Mouse (Mus musculus) mature B cell (primary cell): Measurements from ENCODE around the gene Pptc7.

Experiments
- in situ Hi-C: fragments of 300-500 bp; cut with MboI; formaldehyde crosslinking; loops from 2 replicates; pipeline ENCODE4 v1.14.3; 2019

The Pptc7 gene

DNA sequence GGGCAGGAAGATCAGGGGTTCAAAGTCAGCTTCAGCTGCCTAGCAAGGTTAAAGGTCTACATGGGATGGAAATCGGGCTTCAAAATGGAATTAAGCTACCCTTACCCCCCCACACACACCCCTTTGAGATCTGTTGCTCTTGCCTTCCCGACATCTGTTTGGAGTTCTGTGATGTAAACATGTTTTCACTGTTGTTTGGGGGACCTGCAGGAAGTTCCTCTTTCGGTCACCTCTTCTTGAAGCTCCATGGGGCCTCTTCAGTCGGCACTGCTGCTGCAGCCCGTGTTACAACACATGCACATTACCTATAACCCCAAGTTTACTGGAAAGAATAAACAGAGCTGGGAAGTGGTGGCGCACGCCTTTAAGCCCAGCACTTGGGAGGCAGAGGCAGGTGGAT lies 17.0 kb upstream of the Pptc7 start:
- in situ Hi-C loops: no loop called here

DNA sequence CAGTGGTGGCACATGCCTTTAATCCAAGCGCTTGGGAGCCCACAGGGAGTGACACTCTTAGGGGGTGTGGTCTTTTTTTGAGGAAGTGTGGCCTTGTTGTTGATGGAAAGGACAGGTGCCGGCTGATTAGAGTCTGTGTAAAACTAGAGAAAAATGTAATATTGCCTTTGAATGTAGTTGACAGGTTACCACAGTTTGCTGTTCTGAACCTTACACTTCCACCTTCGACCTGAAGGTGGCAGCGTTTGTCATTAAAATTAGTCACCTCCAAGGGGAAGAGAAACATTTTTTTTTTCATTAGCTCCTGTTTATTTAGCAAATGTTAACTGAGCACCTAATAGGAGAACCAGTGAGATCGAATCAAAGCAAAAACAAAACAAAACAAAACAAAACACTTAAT lies 16.3 kb upstream of the Pptc7 start:
- in situ Hi-C loops: no loop called here

DNA sequence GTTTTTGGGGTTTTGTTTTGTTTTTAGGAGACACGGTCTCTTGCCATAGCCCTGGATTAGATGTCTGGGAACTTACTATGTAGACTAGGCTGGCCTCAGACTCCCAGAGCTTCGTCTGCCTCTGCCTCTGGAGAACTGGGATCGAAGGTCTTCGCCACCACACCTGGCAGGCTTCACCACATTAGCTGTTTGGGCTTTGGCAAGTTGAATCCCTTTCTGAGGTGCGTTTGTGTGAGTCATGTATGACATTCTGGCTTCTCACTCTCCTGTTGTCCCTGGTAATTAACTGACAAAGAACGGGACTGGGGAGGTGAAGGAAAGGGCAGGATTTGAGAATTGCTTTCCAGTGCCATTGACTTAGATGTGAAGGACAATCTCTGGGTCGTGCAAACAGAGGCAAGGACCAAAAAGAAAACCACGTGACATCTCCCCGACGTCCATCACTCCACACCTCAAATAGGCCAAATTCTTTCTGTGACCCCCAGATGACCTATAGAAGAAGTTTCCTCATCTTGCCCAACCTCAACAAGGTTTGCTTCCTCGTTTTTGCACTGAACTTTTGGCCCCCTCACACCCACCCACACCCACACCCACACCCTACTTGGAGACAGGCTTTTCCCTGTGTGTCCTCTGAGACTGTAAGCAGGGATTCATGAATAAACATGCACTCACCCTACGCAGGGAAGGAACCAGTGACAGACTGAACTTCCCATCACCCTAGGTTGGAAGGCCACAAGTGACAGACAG lies 15.1 kb upstream of the Pptc7 start:
- in situ Hi-C loops: no loop called here

DNA sequence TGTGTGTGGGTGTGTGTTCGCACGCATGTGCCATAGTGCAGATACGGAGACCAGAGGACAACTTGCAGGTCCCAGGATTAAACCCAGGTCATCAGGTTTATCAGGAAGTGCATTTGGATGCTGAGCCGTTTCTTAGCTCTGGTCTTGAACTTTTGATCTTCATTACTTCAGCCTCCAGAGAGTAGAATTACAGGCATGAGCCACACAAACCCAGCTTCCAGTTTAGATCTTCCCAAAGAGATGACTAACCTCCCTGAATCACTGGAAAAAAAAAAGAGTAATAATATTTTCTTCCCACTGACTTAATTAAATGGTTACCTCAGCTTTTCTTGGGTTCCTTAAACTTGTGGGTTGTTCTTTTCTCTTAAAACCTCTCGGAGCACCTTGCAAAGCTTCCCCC lies 11.3 kb upstream of the Pptc7 start:
- in situ Hi-C loops: no loop called here

DNA sequence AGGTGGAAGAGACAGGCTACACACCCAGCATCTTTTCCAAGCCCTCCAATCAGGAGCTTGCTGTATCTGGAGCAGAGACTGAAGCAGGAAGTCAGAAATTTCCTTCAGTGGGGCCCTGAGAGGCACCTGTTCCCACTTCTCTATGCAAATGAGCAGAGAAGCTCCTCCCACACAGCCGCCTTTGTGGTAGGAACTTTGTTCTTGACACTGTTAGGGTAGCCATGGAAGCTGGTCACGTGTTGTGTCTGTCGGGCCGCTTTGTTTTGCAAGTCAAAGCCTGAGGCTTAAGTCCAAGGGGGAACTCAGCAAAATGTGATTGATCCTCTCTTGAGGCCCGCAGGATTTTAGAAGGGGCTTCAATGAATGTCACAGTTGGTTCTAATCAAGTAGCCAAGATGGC lies 9.4 kb upstream of the Pptc7 start:
- in situ Hi-C loops: no loop called here

DNA sequence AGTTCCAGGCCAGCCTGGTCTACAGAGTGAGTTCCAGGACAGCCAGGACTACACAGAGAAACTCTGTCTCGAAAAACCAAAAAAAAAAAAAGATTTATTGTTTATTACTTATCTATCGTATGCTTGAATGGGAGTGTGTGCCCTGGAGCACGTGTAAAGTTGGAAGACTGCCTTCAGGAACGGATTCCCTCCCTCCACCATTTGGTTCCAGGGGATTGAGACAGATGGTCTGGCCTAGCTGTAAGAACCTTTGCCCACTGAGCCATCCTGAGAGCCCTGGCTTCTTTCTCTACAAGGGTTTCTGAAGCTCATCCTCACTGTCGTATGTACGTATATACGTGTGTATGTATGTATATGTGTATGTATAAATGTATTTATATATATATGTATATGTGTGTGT lies 5.2 kb upstream of the Pptc7 start:
- in situ Hi-C loops: no loop called here

DNA sequence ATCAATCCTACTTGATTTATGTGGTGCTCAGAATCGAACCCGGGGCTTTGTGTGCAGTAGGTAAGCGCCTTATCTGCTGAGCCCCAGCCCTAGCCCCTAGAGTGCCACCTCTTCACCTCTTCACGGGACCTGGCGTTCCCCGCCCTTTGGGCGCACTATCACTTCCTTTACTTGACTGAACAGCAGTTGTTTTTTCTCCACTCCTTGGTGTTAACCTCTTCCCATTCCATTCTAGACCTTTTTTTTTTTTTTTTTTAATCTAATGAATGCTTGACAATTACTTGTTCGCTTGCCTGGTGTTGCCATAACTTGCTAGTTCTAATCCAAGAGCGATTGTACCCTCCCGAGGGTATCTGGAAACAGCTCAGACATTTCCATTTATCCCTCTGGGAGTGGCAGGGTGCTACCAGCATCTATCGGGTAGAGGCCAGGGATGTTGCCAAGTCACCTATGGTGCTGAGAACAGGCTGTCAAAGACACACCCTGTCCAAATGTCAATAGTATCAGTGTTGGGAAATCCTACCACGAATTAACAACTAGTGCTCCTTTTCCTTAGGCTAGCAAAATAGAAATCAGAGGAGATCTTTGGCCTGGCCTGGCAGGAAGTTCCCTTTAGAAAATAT lies 4.3 kb upstream of the Pptc7 start:
- in situ Hi-C loops: no loop called here

DNA sequence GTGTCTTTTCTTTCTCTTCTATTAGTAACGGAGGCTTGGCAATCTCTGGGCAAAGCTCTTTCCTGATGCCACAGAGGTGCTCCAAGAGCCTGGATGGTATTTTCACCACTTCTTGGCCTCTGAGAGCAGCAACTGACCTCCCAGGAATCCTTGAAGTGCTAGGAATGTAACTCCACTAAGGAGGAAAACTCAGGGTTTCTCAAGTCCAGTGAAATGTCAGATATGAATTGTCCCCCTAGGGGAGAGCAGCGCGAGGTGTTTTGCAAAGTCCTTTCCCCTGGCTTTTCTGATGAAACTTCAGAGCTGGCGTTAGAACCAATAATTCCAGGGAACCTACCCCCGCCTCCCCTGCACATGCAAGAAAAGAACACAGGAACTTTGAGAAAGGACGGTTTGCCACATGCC lies 3.7 kb upstream of the Pptc7 start:
- in situ Hi-C loops: no loop called here

DNA sequence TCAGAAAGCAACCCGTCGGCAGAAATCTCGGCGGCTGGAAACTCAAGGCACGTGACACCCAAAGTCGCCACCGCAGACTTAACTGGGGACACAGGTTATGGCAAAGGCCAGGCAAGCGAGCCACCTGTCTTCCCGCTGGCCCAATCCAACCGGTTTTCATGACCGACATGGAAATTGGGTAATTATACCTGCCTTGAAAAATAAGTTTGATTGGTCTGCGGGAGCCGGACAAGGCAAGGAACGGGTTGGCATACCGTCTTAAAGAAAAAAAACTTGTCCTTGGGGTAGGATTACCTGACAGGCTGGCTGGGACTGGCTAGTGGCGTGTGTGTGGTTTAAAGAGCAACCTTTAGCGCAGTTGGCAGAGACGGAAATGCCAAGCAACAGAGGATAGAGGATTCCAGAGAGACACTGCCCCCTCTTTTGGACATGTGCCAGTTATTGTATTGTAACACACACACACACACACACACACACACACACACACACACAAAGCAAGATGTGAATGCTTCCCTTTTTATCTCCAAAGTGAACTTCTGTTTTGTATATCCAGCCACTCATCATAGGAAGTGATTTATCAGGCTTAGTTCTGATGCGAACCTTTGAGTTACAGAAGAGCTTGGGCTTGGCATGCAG lies 3.2 kb upstream of the Pptc7 start:
- in situ Hi-C loops: no loop called here

DNA sequence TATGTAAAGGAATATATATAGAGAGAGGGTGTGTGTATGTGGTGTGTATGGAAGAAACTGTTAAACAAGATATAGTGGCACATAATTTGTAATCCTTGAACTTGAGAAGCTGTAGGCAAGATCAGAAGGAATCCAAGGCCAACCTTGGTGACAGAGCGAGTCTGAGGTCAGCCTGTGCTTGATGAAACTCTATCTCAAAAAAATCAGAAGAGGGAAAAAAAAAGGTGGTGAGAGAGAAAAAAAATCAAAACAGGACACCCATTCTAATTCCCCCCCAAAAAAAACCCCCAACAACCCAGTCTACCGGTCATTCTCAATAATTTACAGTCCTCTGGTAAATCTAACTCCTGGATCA lies 360 bp upstream of the Pptc7 start:
- in situ Hi-C loops: no loop called here

DNA sequence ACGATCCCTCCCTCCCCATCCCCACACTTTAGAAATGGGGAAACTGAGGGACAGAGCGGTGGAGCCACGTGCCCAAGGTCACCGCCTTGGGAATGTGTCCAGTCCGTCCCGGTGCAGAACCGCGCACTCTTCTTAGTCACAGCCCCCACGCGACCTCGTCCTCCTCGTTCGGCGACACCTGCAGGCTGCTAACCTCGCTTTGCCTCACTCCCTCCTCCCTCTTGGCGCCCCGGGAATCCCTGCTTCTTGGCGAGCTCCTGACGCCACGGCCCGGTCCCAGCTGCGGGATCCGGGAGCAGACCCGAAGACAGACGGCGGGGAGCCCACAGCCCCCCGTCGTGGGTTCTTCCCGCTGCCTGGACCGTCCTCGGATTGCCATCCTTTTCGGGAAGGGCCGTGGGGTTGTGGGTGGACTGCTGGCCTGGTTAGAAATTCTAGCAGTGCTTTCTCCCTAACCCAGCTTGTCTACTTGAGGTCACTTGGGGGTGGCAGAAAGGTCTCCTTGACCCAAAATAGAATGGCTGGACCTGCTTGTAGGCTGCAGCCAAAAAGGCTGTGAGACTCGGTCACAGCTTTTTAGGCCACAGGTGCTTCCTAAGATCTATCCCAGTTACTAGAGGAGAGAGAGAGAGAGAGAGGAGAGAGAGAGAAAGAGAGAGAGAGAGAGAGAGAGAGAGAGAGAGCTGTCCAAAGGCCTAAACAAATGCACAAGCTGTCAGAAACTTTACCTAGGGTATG lies 1.0 kb downstream of the Pptc7 start:
- in situ Hi-C loops: no loop called here

DNA sequence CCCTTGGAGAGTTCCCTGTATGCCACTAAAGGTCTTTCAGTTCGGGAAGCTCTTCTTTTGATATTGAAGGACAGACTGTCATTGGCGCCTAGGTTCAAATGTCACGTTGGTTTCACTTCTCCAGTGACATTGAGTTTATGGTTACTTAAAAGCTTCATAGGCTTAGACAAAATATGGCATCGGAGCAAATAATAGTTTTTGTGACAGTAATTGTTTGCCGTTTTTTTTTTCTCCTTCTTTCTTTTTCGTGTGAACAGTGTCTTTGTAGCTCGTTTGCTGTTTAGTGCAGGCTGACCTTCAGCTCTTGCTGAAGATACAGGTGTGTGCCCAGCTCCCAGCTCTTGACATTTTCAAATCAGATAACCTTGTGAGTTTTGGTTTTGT lies 1.6 kb downstream of the Pptc7 start:
- in situ Hi-C loops: no loop called here

DNA sequence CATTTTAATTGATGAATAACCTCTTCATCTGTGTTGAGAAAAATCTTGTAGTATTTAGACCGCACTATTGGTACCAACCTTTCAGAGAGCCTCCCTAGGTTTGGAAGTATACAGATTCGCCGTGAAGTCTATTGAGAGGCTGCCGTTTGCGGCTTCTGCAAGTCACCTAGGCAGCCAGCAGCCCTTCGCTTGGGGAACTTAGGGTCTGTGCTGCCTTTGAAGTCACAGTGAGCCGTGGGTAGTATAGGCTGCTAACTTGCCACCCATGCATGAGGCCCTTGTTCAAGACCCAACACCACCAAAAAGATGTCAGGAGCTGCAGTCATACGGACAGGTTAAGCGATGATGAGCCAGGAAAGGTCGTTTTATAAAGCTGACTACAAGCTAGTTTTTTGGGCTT lies 2.0 kb downstream of the Pptc7 start:
- in situ Hi-C loops: no loop called here

DNA sequence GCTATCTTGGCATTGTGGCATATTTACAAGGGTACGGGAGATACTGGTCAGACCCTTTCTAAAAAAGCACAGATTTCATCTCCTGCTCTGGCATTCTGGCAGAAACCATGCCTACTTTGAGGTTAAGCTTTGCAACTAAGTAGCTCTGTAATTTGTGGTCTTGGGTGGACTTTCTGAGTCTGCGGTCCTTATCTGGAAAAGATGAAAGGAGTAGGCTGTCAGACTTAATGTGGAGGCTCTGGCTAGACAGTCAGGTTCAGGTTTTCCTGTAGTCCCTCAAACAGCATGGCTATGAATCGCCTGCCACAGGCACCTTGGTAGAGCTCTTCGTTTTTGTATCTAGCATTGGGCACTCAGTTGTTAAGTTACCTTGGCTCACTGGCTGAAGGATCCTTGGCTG lies 2.9 kb downstream of the Pptc7 start:
- in situ Hi-C loops: no loop called here

DNA sequence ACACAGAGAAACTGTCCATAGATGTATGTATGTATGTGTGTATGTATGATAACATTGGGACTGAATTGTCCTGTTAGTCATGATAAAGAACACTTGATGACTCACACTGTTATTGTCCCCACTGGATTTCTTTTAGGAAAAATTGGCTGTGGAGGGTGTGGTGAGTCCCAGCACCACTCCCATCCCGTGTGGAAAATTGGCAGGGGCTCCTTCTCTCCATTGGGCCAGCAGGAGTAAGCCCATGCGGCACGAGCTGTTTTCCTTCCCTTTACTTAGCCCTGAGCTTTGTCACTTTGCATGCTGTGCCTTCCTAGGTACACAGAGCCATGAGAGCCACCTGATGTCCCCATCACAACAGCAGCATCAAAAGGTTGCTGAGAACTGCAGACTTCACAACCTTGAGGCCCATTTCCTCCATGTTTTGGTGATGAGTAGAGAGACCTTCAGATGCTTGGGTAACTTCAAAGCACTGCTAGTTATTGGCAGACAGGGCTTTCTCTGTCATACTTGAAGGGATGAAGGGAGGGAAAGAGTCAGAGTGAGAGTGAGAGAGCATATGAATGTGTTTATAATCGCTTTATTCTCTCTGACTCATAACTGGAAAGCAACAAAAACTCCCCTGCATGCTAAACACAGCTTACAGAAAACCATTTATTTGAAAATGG lies 4.1 kb downstream of the Pptc7 start:
- in situ Hi-C loops: no loop called here

DNA sequence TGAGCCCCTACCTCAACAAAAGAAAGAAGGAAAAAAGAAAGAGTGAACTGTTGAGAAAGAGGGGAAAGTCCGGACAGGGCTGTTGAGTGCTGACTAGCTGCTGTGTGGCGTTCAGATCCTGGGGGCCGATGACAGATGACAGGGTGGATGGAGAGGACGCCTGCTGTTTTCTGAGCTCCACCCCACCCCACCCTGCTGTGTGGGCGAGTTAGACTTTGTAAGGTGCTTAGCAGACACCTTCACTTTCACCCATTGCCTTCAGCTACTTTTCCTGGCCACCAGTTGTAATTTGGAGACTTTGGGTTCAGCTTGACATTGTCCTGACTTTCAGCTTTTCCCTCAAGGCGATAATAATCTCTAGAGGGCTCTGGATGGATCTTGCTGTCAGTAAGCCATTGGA lies 7.0 kb downstream of the Pptc7 start:
- in situ Hi-C loops: no loop called here

DNA sequence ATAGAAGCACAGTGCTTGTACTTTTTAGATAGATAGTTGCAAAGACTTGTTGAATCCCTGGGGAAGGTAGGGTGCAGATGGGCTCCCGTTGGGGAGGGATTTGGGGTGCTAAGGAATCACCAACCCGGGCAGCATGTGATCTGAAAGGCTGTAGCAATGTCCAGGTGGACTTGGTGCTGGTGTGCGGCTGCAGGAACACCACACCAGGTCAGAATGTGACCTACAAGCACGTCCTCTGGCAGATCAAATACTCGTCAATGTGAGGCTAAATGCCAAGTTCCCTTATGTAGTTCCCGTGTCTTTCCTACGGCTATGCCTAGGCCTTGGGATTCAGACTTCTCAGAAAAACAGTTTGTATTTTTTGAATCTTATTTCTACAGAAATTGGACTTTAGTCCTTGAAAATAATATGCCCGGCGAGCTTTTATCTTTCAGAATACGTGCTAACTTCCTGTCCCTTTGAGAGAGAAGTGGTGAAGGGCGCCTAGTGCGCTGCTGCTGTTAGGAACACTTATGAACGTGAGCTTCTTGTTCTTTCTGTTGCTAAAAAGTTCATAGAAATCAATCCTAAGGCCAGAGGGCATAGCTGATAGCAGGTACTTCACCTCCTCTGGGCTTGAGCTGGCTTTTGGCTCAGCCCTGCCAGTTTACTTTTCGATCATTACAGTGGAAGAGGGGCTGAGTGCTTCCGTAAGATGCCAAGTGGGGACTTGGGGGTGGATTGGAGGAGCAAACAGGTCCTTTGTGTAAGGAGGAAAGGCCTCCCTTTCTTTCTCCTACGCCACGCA lies 7.6 kb downstream of the Pptc7 start:
- in situ Hi-C loops: no loop called here

DNA sequence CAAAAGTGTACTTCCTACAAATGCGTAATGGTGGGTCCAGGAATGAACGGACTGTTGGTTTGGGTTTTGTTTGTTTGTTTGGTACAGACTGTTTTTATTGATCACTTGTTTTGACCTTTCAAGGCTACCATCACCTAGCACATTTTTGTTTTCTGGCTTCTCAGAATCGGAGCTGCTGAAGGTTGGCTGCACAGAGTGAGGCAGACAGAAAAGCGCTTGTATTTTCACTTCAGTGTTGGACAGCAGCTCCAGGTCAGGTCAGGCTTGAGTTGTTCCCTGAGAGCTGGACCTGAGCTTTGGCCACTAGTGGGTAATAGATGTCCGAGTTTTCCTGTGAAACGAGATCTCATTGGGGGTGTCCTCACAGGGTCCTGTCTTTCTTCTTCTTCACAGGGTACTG lies 9.0 kb downstream of the Pptc7 start:
- in situ Hi-C loops: no loop called here

DNA sequence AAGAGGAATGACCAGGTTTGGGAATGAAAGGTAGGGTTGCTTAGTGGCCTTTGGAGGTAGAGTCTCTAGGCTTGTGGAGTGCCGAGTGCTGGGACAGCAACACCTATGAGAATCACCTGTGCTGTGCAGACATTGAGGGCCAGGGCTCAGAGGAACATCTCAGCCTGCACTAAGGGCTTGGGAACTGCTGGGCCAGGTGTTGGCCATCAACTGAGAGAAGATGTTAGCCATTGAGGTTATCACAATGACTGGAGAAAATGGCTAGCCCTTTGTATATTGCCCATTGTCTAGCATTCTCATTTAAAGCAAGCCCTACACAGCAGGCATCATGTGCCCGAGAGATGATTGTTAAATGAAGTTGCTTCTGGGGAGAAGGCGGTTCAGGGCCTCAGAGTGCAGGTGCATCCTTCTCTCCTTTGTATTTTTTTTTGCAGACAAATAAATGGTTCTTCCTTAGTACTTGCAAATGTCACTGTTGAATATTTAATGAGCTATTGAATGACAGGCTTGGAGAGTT lies 10.1 kb downstream of the Pptc7 start:
- in situ Hi-C loops: no loop called here

DNA sequence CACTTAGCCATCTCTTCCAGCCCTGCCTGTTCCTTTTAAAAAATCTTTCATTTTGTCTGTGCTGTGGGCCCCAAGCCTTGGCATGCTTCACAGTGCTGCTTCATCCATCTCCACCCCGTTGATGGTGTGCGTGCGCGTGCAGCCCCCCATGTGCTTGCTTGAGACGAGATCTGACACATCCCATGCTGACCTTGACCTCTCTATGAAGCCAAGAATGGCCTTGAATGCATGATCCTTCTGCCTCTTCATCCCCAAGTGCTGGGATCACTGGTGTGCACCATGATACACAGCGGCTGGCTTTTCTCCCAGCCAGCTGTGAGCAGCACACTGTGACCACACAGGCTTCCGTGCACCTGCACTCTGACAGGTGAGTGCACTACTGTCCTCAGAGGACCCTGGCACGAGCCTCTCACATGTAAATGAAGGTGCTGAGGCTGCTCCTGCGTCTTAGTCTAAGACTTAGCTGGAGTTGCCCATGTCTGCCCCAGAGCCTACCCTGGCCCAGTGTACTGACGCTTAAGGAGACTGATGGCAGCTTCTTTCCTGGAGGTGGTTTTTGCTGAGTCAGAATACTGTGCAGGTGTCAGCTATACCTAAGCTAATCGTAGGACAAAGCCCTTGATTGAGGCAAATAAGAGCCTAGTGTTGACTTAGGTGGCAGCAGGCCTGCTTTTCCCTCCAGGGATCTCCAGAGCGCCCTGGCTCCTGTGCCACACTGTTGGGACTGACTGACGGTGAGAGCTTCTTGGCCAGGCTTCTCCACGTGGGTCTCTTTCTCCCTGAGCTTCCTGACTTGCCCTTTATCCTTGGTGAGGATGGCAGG lies 11.2 kb downstream of the Pptc7 start:
- in situ Hi-C loops: no loop called here
